Mouse (Mus musculus) spleen, adult 2 months (tissue): ENCODE data around the gene Ssu72. TPM values are rescaled to one million over a fixed set of nuclear protein-coding genes. Genes with fewer than 3 reads are reported as not detected.

Experiments used
- DNase-seq, 2 experiments: peaks; one replicate each; pipeline versions ENCODE4 v3.0.0 to v3.0.0-alpha.2; 2012 to 2021; ENCODE audit warnings: low spot score in 2 of 2, low read depth in 1 of 2
- H3K27ac ChIP-seq: fragments of 200-500 bp; 2 replicates; pipeline ENCODE4 v1.5.1; 2012; ENCODE audit warnings: low read length, inconsistent platforms; ENCODE audit not compliant: insufficient read depth
- H3K27me3 ChIP-seq: fragments of 200-500 bp; 2 replicates; pipeline ENCODE4 v1.6.1; 2012; ENCODE audit warnings: mild to moderate bottlenecking, moderate library complexity, low read length, inconsistent platforms; ENCODE audit not compliant: control insufficient read depth, insufficient read depth
- H3K36me3 ChIP-seq: fragments of 200-500 bp; 2 replicates; pipeline ENCODE4 v1.6.1; 2012; ENCODE audit warnings: mild to moderate bottlenecking, low read length, inconsistent platforms; ENCODE audit not compliant: control insufficient read depth, insufficient read depth
- H3K4me1 ChIP-seq: fragments of 200-500 bp; 2 replicates; pipeline ENCODE4 v1.6.1; 2011; ENCODE audit warnings: inconsistent platforms; ENCODE audit not compliant: control insufficient read depth, insufficient read depth, insufficient read length
- H3K4me3 ChIP-seq: fragments of 200-500 bp; 2 replicates; pipeline ENCODE4 v1.5.1; 2011; ENCODE audit warnings: mild to moderate bottlenecking, inconsistent platforms; ENCODE audit not compliant: insufficient read depth, insufficient read length; ENCODE audit errors: extremely low read depth
- CTCF ChIP-seq: fragments of 200-500 bp; IDR thresholded peaks from 2 replicates; pipeline ENCODE4 v1.5.1; 2011; ENCODE audit warnings: mild to moderate bottlenecking, inconsistent platforms; ENCODE audit not compliant: insufficient read depth, insufficient read length, insufficient replicate concordance; ENCODE audit errors: extremely low read depth
- POLR2A ChIP-seq: fragments of 200-500 bp; IDR thresholded peaks from 2 replicates; pipeline ENCODE4 v1.6.1; 2011; ENCODE audit warnings: low read depth, low read length, inconsistent platforms
- WGBS: fragments of 180-500 bp; shearing (Covaris S2); methylation state at CpG from one replicate; pipeline ENCODE4 v1.1.7; 2018; 5-methylcytosine and 5-hydroxymethylcytosine counted together
- polyA plus RNA-seq: library from polyadenylated mRNA; depleted of rRNA; stranded (reverse); fragments of >200 nt; gene quantifications from 2 replicates; pipeline ENCODE4 v1.2.3, GENCODE M21; 2012; rRNA removed

Gene Ssu72
- polyA plus RNA-seq, 1 experiment: 82.4 TPM

GRCm38 (mm10) chr4:155774971-155775740, 70.6 kb downstream of the Ssu72 start:
- peak overlapping the region; percentile 45 for H3K27ac ChIP-seq
- WGBS: 24% methylated on average over 9 of the region's 9 CpGs

GRCm38 (mm10) chr4:155775855-155776254, 71.3 kb downstream of the Ssu72 start:
- Histone ChIP-seq H3K27ac (peak overlapping the region; percentile 9), H3K36me3 (no peaks in the 10 kb centered on the region), H3K4me1 (peaks cover 13% of the 10 kb centered on the region), H3K4me3 (no peak overlapping the region), H3K27me3 (no peaks in the 10 kb centered on the region)
- 80% methylated on average over 3 of the region's 3 CpGs for WGBS
- no peak for DNase-seq
- no peak for TF ChIP-seq POLR2A
- no peak for TF ChIP-seq CTCF

More at GRCm38 (mm10) chr4:155774971-155775740, 70.6 kb downstream of the Ssu72 start:
- no peaks in the 10 kb centered on the region for H3K27me3 ChIP-seq
- H3K4me3 ChIP-seq: no peak overlapping the region
- H3K36me3 ChIP-seq: no peaks in the 10 kb centered on the region
- DNase-seq: peak in 1 of 2 experiments; percentile 38
- peaks cover 17% of the 10 kb centered on the region for H3K4me1 ChIP-seq
- TF ChIP-seq CTCF: no peak
- no peak for TF ChIP-seq POLR2A

- TF ChIP-seq CTCF: no peak
- no peak for TF ChIP-seq POLR2A
- Histone ChIP-seq H3K4me3 (no peak overlapping the region), H3K27me3 (no peaks in the 10 kb centered on the region), H3K36me3 (no peaks in the 10 kb centered on the region), H3K27ac (peak overlapping the region; percentile 31), H3K4me1 (peaks cover 13% of the 10 kb centered on the region)
- 42% methylated on average over 2 of the region's 2 CpGs for WGBS
- no peak for DNase-seq
Measured at GRCm38 (mm10) chr4:155776704-155777335, 72.2 kb downstream of the Ssu72 start.

GRCm38 (mm10) chr4:155777816-155778215, 73.2 kb downstream of the Ssu72 start:
- DNase-seq: no peak
- no peak for TF ChIP-seq POLR2A
- no peak for TF ChIP-seq CTCF
- H3K27ac ChIP-seq: no peak overlapping the region
- no peak overlapping the region for H3K4me3 ChIP-seq
- no peaks in the 10 kb centered on the region for H3K27me3 ChIP-seq
- H3K4me1 ChIP-seq: peaks cover 13% of the 10 kb centered on the region
- 89% methylated on average over 2 of the region's 2 CpGs for WGBS
- no peaks in the 10 kb centered on the region for H3K36me3 ChIP-seq

GRCm38 (mm10) chr4:155779498-155779897, 74.9 kb downstream of the Ssu72 start:
- 84% methylated on average over 4 of the region's 4 CpGs for WGBS
- H3K27ac ChIP-seq: no peak overlapping the region
- H3K4me3 ChIP-seq: no peak overlapping the region
- no peak for DNase-seq
- H3K4me1 ChIP-seq: peaks cover 13% of the 10 kb centered on the region
- no peak for TF ChIP-seq POLR2A
- no peak for TF ChIP-seq CTCF
- H3K36me3 ChIP-seq: no peaks in the 10 kb centered on the region
- H3K27me3 ChIP-seq: peaks cover 1% of the 10 kb centered on the region; the same call in 1 of the 2 replicates

- 65% methylated on average over 6 of the region's 6 CpGs for WGBS
- no peaks in the 10 kb centered on the region for H3K36me3 ChIP-seq
- no peak for TF ChIP-seq CTCF
- TF ChIP-seq POLR2A: no peak
- H3K27me3 ChIP-seq: peaks cover 2% of the 10 kb centered on the region; the same call in 1 of the 2 replicates
- peaks cover 5% of the 10 kb centered on the region for H3K4me1 ChIP-seq
- no peak overlapping the region for H3K27ac ChIP-seq
- peak in 1 of 2 experiments; percentile 3 for DNase-seq
- H3K4me3 ChIP-seq: no peak overlapping the region
Measured at GRCm38 (mm10) chr4:155780895-155781294, 76.3 kb downstream of the Ssu72 start.

Other genes with a start within 250 kb of the Ssu72 start
- 0.26 and 0.28 TPM in 2 replicates for gene Tmem52, start 235.7 kb upstream of the Ssu72 start, polyA plus RNA-seq
- 325 and 341 TPM in 2 replicates for gene Gnb1, start 213.4 kb upstream of the Ssu72 start, polyA plus RNA-seq
- gene Nadk, start 142.4 kb upstream of the Ssu72 start, polyA plus RNA-seq: 75.3 and 90.7 TPM in 2 replicates
- 6.2 and 7.1 TPM in 2 replicates for gene Slc35e2, start 103.4 kb upstream of the Ssu72 start, polyA plus RNA-seq
- gene Cdk11b, start 79.9 kb upstream of the Ssu72 start, polyA plus RNA-seq: 25.8 and 27.8 TPM in 2 replicates
- gene Gm10563, start 59.4 kb upstream of the Ssu72 start, polyA plus RNA-seq: not detected in 2 replicates
- gene Mmp23, start 51.4 kb upstream of the Ssu72 start, polyA plus RNA-seq: 57.2 and 83.5 TPM in 2 replicates
- 56.8 and 67.4 TPM in 2 replicates for gene Mib2, start 35.6 kb upstream of the Ssu72 start, polyA plus RNA-seq
- 8.8 and 12.7 TPM in 2 replicates for gene Fndc10, start 10.5 kb upstream of the Ssu72 start, polyA plus RNA-seq
- gene Tmem240, start 30.0 kb downstream of the Ssu72 start, polyA plus RNA-seq: 1.6 and 1.9 TPM in 2 replicates
- gene Atad3a, start 56.3 kb downstream of the Ssu72 start, polyA plus RNA-seq: 59.9 and 91.6 TPM in 2 replicates
- 21.5 and 24.3 TPM in 2 replicates for gene Vwa1, start 69.9 kb downstream of the Ssu72 start, polyA plus RNA-seq
- gene Tmem88b, start 81.1 kb downstream of the Ssu72 start, polyA plus RNA-seq: 0.06 and 0.16 TPM in 2 replicates
- gene Ankrd65, start 85.6 kb downstream of the Ssu72 start, polyA plus RNA-seq: 0.25 and 0.49 TPM in 2 replicates
- 23.3 and 31.4 TPM in 2 replicates for gene Mrpl20, start 98.1 kb downstream of the Ssu72 start, polyA plus RNA-seq
- 56.2 and 57.9 TPM in 2 replicates for gene Ccnl2, start 107.7 kb downstream of the Ssu72 start, polyA plus RNA-seq
- gene Aurkaip1, start 126.5 kb downstream of the Ssu72 start, polyA plus RNA-seq: 88.7 and 144 TPM in 2 replicates
- gene Mxra8, start 134.9 kb downstream of the Ssu72 start, polyA plus RNA-seq: 73.6 and 118 TPM in 2 replicates
- 98.5 and 132 TPM in 2 replicates for gene Dvl1, start 142.6 kb downstream of the Ssu72 start, polyA plus RNA-seq
- gene Tas1r3, start 158.6 kb downstream of the Ssu72 start, polyA plus RNA-seq: 0.95 and 1.2 TPM in 2 replicates
- 18.9 and 19.8 TPM in 2 replicates for gene Cptp, start 164.6 kb downstream of the Ssu72 start, polyA plus RNA-seq
- gene Ints11, start 164.7 kb downstream of the Ssu72 start, polyA plus RNA-seq: 31.8 and 36.3 TPM in 2 replicates
- 48.8 and 70.1 TPM in 2 replicates for gene Pusl1, start 187.0 kb downstream of the Ssu72 start, polyA plus RNA-seq
- gene Acap3, start 187.0 kb downstream of the Ssu72 start, polyA plus RNA-seq: 29.1 and 31.9 TPM in 2 replicates
- 53.6 and 113 TPM in 2 replicates for gene Ube2j2, start 239.0 kb downstream of the Ssu72 start, polyA plus RNA-seq